Mouse (Mus musculus) limb, embryonic 11.5 days (tissue): ENCODE results near the gene Serpina12. TPM values are rescaled to one million over a fixed set of nuclear protein-coding genes. Genes with fewer than 3 reads are reported as not detected.
A peak's percentile ranks its signal among the peaks of the same experiment; 100 is the strongest.

Source experiments
- ATAC-seq: fragments of 200-750 bp; cut with Nextera tagmentation; 2 replicates; pipeline ENCODE4 v1.8.0; 2017; ENCODE audit warnings: low read depth; ENCODE audit not compliant: insufficient number of reproducible peaks, low FRiP score, low TSS enrichment
- DNase-seq: peaks from one replicate; pipeline ENCODE4 v3.0.0-alpha.2; 2015; ENCODE audit warnings: low spot score
- H3K27ac ChIP-seq: fragments of 300-500 bp; sonication (generic); replicated peaks from 2 replicates; pipeline ENCODE4 v1.5.1; 2014; ENCODE audit warnings: low read depth, mild to moderate bottlenecking, low read length
- H3K27me3 ChIP-seq: fragments of 300-500 bp; sonication (generic); 2 replicates; pipeline ENCODE4 v1.6.1; 2014; ENCODE audit warnings: mild to moderate bottlenecking, low read length, mixed read lengths; ENCODE audit not compliant: control insufficient read depth, insufficient read depth
- H3K36me3 ChIP-seq: fragments of 300-500 bp; sonication (generic); 2 replicates; pipeline ENCODE4 v1.6.1; 2014; ENCODE audit warnings: mild to moderate bottlenecking, low read length, moderate library complexity, mixed read lengths; ENCODE audit not compliant: control insufficient read depth, insufficient read depth
- H3K4me1 ChIP-seq: fragments of 300-500 bp; sonication (generic); 2 replicates; pipeline ENCODE4 v1.6.1; 2014; ENCODE audit warnings: low read length, mixed read lengths; ENCODE audit not compliant: control insufficient read depth, insufficient read depth
- H3K4me2 ChIP-seq: fragments of 300-500 bp; sonication (generic); 2 replicates; pipeline ENCODE4 v1.6.1; 2014; ENCODE audit warnings: low read depth, mild to moderate bottlenecking, moderate library complexity; ENCODE audit not compliant: severe bottlenecking
- H3K4me3 ChIP-seq: fragments of 300-500 bp; sonication (generic); 2 replicates; pipeline ENCODE4 v1.5.1; 2014; ENCODE audit warnings: low read depth, low read length
- H3K9ac ChIP-seq: fragments of 300-500 bp; sonication (generic); 2 replicates; pipeline ENCODE4 v1.6.1; 2014; ENCODE audit warnings: mild to moderate bottlenecking, low read length
- H3K9me3 ChIP-seq: fragments of 300-500 bp; sonication (generic); 2 replicates; pipeline ENCODE4 v1.6.1; 2016; ENCODE audit warnings: low read length; ENCODE audit not compliant: control insufficient read depth
- WGBS: fragments of 180-500 bp; shearing (Covaris S2); extraction: QIAGEN DNeasy Blood & Tissue Kit; methylation state at CpG from one replicate; pipeline ENCODE4 v1.1.7; 2014; 5-methylcytosine and 5-hydroxymethylcytosine counted together
- polyA plus RNA-seq: library from polyadenylated mRNA; unstranded; fragments of >200 nt; fragmentation: Nextera tagmentation; extraction: Ambion mirVana; gene quantifications from 2 replicates; pipeline ENCODE4 v1.2.1, GENCODE M21; 2014

Gene Serpina12
- polyA plus RNA-seq, 1 experiment from 2014 or later: not detected

GRCm38 (mm10) chr12:104000594-104000993 lies 43.6 kb downstream of the Serpina12 start:
- 90% methylated on average over 3 of the region's 3 CpGs for WGBS
- no peaks in the 10 kb centered on the region for H3K27me3 ChIP-seq
- no peak overlapping the region for H3K9ac ChIP-seq
- H3K27ac ChIP-seq: no peak overlapping the region
- no peaks in the 10 kb centered on the region for H3K36me3 ChIP-seq
- H3K4me1 ChIP-seq: no peaks in the 10 kb centered on the region
- no peak overlapping the region for H3K4me3 ChIP-seq
- H3K4me2 ChIP-seq: no peak overlapping the region
- no peak for DNase-seq
- H3K9me3 ChIP-seq: no peaks in the 10 kb centered on the region
- ATAC-seq: no peak

GRCm38 (mm10) chr12:103999611-104000010 lies 44.6 kb downstream of the Serpina12 start:
- no peak for DNase-seq
- H3K9ac ChIP-seq: no peak overlapping the region
- no peaks in the 10 kb centered on the region for H3K9me3 ChIP-seq
- 89% methylated on average over 8 of the region's 8 CpGs for WGBS
- ATAC-seq: no peak
- H3K4me1 ChIP-seq: no peaks in the 10 kb centered on the region
- no peak overlapping the region for H3K4me2 ChIP-seq
- H3K27ac ChIP-seq: no peak overlapping the region
- no peaks in the 10 kb centered on the region for H3K36me3 ChIP-seq
- no peaks in the 10 kb centered on the region for H3K27me3 ChIP-seq
- no peak overlapping the region for H3K4me3 ChIP-seq

DNA sequence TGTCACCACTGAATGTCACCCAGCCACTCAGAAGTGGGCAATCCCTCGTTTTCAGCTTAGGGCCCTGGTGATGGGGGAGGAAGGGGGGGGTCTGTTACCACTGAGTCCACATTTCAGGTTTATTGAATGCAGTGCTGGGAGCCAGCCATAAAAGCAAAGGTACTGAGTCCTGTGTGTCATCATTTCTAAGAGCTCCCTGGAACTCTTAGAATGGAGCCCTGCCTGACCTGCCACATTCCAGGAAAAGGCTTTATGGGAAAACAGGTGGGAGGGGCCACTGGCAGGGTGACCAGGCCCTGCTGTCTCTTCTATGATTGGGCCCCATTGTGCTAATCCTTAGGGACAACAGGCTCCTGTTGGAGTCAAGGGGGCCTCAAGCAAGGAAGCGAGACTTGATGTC lies 47.7 kb downstream of the Serpina12 start:
- Histone ChIP-seq H3K4me3 (no peak overlapping the region), H3K4me1 (no peaks in the 10 kb centered on the region)
- WGBS: 62% methylated on average over 2 of the region's 2 CpGs

DNA sequence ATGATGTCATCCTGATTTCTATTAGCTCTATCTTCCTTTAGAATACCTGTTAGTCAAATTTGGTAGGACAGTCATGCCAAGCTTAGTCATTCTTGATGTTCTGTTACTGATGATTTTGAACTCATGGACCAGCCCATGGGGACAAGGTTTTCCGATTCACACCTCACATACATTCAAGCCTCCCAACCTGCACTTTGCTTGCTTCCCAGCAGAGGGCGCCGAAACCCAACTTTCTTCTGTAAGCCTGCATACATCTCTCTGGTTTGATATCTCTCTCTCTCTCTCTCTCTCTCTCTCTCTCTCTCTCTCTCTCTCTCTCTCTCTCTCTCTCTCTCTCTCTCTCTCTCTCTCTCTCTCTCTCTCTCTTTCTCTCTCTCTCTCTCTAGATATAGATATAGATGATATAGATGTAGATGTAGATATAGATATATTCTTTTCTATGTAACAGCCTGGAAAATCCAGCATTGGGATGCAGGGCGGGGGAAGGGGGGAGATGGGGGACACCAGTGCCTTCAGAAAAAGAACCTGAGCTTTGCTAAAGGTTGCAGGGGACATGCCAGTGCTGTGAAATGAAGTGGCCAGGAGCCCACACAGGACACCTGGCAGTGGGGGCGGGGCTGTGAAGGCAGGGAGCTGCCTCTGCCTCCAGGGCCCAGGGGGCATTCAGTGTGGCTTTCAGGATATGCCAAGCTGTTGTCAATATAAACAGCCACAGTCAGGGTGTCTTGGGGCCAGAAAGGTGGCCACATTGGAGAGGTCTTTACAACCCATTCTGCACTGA lies 48.8 kb downstream of the Serpina12 start:
- Histone ChIP-seq H3K4me2 (no peak overlapping the region), H3K27me3 (no peaks in the 10 kb centered on the region), H3K4me1 (no peaks in the 10 kb centered on the region), H3K27ac (no peak overlapping the region), H3K9ac (no peak overlapping the region), H3K4me3 (no peak overlapping the region), H3K36me3 (no peaks in the 10 kb centered on the region), H3K9me3 (no peaks in the 10 kb centered on the region)
- WGBS: 34% methylated on average over 5 of the region's 5 CpGs
- no peak; the same call in 1 of the 2 replicates for ATAC-seq
- peak; percentile 78 for DNase-seq

More for the DNA sequence above, 47.7 kb downstream of the Serpina12 start:
- Histone ChIP-seq H3K9ac (no peak overlapping the region), H3K9me3 (no peaks in the 10 kb centered on the region), H3K27me3 (no peaks in the 10 kb centered on the region), H3K27ac (no peak overlapping the region), H3K4me2 (no peak overlapping the region), H3K36me3 (no peaks in the 10 kb centered on the region)
- DNase-seq: no peak
- ATAC-seq: no peak

GRCm38 (mm10) chr12:103992945-103993344 lies 51.3 kb downstream of the Serpina12 start:
- DNase-seq (no peak), ATAC-seq (no peak)
- WGBS: 81% methylated on average over 7 of the region's 7 CpGs
- Histone ChIP-seq H3K9me3 (no peaks in the 10 kb centered on the region), H3K9ac (no peak overlapping the region), H3K27ac (no peak overlapping the region), H3K4me2 (no peak overlapping the region), H3K4me1 (no peaks in the 10 kb centered on the region), H3K4me3 (no peak overlapping the region), H3K27me3 (no peaks in the 10 kb centered on the region), H3K36me3 (no peaks in the 10 kb centered on the region)

- H3K4me2 ChIP-seq: no peak within 1 kb of the TSS
- no peaks in the 10 kb centered on the region for H3K27me3 ChIP-seq
- H3K27ac ChIP-seq: no peak within 1 kb of the TSS
- H3K4me1 ChIP-seq: no peaks in the 10 kb centered on the region
- DNase-seq: no peak
- H3K9ac ChIP-seq: no peak within 1 kb of the TSS
- H3K9me3 ChIP-seq: no peaks in the 10 kb centered on the region
- 92% methylated on average over 6 of the region's 6 CpGs for WGBS
- ATAC-seq: no peak
- H3K4me3 ChIP-seq: no peak within 1 kb of the TSS
- no peaks in the 10 kb centered on the region for H3K36me3 ChIP-seq
Measured at GRCm38 (mm10) chr12:103989857-103990256, 54.4 kb downstream of the Serpina12 start, which contains the start of gene Serpina11. Gene Serpina11 (minus strand): TSS chr12:103989957.

GRCm38 (mm10) chr12:103989514-103989767 lies 54.8 kb downstream of the Serpina12 start:
- Histone ChIP-seq H3K27ac (no peak overlapping the region), H3K4me2 (no peak overlapping the region), H3K27me3 (no peaks in the 10 kb centered on the region), H3K9me3 (no peaks in the 10 kb centered on the region), H3K4me1 (no peaks in the 10 kb centered on the region), H3K36me3 (no peaks in the 10 kb centered on the region), H3K9ac (no peak overlapping the region), H3K4me3 (no peak overlapping the region)
- no peak for ATAC-seq
- 74% methylated on average over 2 of the region's 2 CpGs for WGBS
- no peak for DNase-seq

GRCm38 (mm10) chr12:103988754-103989513 lies 55.3 kb downstream of the Serpina12 start:
- H3K4me1 ChIP-seq: no peaks in the 10 kb centered on the region
- H3K4me3 ChIP-seq: no peak overlapping the region
- H3K9me3 ChIP-seq: no peaks in the 10 kb centered on the region
- no peaks in the 10 kb centered on the region for H3K36me3 ChIP-seq
- no peak overlapping the region for H3K27ac ChIP-seq
- H3K4me2 ChIP-seq: no peak overlapping the region
- DNase-seq (no peak), ATAC-seq (no peak)
- no peak overlapping the region for H3K9ac ChIP-seq
- no peaks in the 10 kb centered on the region for H3K27me3 ChIP-seq
- 60% methylated on average over 14 of the region's 14 CpGs for WGBS
